Mouse (Mus musculus): Measurements from ENCODE around the gene Pan3. TPM values are rescaled to one million over a fixed set of nuclear protein-coding genes. Genes with fewer than 3 reads are reported as not detected.

Gene Pan3
- total RNA-seq, 1 experiment from 2014 or later: 387 TPM

- ATAC-seq (replicated peaks in 1 of 2; ENCODE audit: insufficient read depth in 1 of 2, low FRiP score in 2 of 2, low TSS enrichment in 1 of 2, low read depth in 1 of 2, poor library complexity in 2 of 2, severe bottlenecking in 2 of 2): no peak
Measured at GRCm38 (mm10) chr5:147423612-147424011, 6.3 kb upstream of the Pan3 start.

- ATAC-seq (replicated peaks in 1 of 2; ENCODE audit: insufficient read depth in 1 of 2, low FRiP score in 2 of 2, low TSS enrichment in 1 of 2, low read depth in 1 of 2, poor library complexity in 2 of 2, severe bottlenecking in 2 of 2): peak; percentile 76 to 79
Measured at GRCm38 (mm10) chr5:147426048-147426805, 3.7 kb upstream of the Pan3 start.

GRCm38 (mm10) chr5:147430361-147430935 lies 487 bp downstream of the Pan3 start:
- no peak for ATAC-seq (replicated peaks in 1 of 2; ENCODE audit: insufficient read depth in 1 of 2, low FRiP score in 2 of 2, low TSS enrichment in 1 of 2, low read depth in 1 of 2, poor library complexity in 2 of 2, severe bottlenecking in 2 of 2)

- peak; percentile 25 to 52 for ATAC-seq (replicated peaks in 1 of 2; ENCODE audit: insufficient read depth in 1 of 2, low FRiP score in 2 of 2, low TSS enrichment in 1 of 2, low read depth in 1 of 2, poor library complexity in 2 of 2, severe bottlenecking in 2 of 2)
Measured at GRCm38 (mm10) chr5:147430936-147431839, 1.2 kb downstream of the Pan3 start.

DNA sequence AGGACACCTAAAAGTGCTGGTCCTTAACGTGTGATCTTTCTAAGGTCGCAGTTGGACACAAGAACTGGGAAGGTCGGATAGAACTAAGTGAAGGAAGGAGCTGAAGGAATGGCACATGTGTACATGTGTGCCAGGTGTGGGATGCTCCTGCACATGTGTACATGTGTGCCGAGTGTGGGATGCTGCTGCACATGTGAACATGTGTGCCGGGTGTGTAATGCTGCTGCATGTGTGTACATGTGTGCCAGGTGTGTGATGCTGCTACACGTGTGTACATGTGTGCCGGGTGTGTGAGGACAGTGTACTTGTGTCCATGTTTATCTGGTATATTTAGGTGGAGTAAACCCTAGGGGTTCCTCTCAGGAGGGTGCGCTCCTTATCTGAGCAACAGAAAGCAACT lies 3.0 kb downstream of the Pan3 start:
- ATAC-seq (replicated peaks in 1 of 2; ENCODE audit: insufficient read depth in 1 of 2, low FRiP score in 2 of 2, low TSS enrichment in 1 of 2, low read depth in 1 of 2, poor library complexity in 2 of 2, severe bottlenecking in 2 of 2): no peak

DNA sequence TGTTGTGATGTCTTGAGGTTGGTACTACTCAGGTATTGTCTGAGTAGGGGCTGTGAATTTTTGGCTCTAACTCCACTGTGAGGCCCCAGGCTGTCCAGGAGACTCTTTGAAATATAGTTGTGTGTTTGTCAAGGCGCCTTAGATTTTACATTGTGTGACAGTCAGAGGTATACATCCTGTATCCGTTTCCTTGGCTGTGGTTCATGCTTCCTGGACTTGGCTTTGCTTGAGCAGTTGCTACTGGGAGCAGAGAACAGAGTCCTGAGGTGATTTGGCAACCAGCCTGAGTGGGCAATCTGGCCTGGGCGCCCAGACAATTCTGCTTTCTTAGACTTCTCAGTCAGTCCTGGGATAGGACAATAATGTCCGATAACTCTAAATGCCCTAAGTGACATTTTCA lies 5.3 kb downstream of the Pan3 start:
- peak; percentile 36 to 50; a peak in 3 of 4 replicates for ATAC-seq (replicated peaks in 1 of 2; ENCODE audit: insufficient read depth in 1 of 2, low FRiP score in 2 of 2, low TSS enrichment in 1 of 2, low read depth in 1 of 2, poor library complexity in 2 of 2, severe bottlenecking in 2 of 2)

GRCm38 (mm10) chr5:147435751-147436150 lies 5.8 kb downstream of the Pan3 start:
- ATAC-seq (replicated peaks in 1 of 2; ENCODE audit: insufficient read depth in 1 of 2, low FRiP score in 2 of 2, low TSS enrichment in 1 of 2, low read depth in 1 of 2, poor library complexity in 2 of 2, severe bottlenecking in 2 of 2): no peak

DNA sequence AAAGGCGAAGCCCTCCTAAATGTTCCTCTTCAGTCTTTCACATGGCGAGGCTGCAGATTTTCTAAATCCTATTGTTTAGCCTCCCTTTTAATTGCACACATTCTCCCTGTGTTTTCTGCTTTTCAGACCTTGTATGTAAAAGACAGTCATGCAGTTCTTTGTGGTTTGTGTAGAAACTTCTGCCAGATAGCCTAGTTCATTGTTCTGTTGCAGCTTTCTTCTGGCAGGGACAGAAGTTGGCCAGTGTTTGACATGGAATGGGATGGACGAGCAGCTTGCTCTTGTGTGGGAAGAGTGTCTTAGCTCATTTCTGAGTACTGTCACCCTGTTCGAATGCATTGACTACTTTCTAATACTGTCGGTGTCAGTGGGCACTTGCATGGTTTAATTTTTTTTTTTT lies 6.5 kb downstream of the Pan3 start:
- ATAC-seq (replicated peaks in 1 of 2; ENCODE audit: insufficient read depth in 1 of 2, low FRiP score in 2 of 2, low TSS enrichment in 1 of 2, low read depth in 1 of 2, poor library complexity in 2 of 2, severe bottlenecking in 2 of 2): no peak

- ATAC-seq (replicated peaks in 1 of 2; ENCODE audit: insufficient read depth in 1 of 2, low FRiP score in 2 of 2, low TSS enrichment in 1 of 2, low read depth in 1 of 2, poor library complexity in 2 of 2, severe bottlenecking in 2 of 2): no peak
Measured at GRCm38 (mm10) chr5:147440996-147441507, 11.1 kb downstream of the Pan3 start.

- ATAC-seq (replicated peaks in 1 of 2; ENCODE audit: insufficient read depth in 1 of 2, low FRiP score in 2 of 2, low TSS enrichment in 1 of 2, low read depth in 1 of 2, poor library complexity in 2 of 2, severe bottlenecking in 2 of 2): peak in 1 of 2 experiments; percentile 30; a peak in 1 of 4 replicates
Measured at GRCm38 (mm10) chr5:147441979-147442378, 12.0 kb downstream of the Pan3 start.

DNA sequence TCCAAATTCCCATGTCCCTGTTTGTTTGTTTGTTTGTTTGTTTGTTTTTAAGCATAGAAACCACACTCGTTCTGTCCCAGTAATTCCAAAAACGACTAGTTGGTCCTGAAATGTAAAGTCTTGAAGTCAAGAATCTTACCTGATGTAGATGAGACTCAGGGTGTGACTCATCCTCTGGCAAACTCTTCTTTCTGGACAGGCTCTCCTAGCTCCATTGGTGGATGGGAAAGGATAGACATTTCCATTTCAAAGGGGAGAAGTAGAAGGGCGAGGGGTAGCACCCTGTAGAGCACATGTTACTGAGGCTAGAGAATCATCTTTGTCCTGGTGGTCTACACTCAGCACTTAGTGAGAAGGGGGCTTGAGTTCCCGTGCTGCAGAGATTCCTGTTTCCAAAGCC lies 12.8 kb downstream of the Pan3 start:
- ATAC-seq (replicated peaks in 1 of 2; ENCODE audit: insufficient read depth in 1 of 2, low FRiP score in 2 of 2, low TSS enrichment in 1 of 2, low read depth in 1 of 2, poor library complexity in 2 of 2, severe bottlenecking in 2 of 2): no peak

DNA sequence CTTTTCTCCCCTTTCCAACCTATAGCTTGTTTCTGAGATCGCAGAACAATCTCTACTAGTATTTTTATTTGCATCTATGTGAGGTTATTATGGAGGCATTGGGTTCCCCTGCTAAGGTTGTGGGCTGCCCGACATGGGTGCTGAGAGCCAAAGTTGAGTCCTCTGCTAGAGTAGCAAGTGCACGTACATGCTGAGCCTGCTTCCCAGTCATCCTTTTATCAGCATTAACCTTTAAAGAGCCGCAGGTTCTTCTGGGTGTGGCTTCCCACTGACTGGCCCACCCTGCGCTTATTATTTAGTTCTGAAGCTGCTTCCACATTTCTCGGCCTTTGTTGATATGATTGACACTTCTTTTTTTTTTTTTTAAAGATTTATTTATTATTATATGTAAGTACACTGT lies 14.3 kb downstream of the Pan3 start:
- ATAC-seq (replicated peaks in 1 of 2; ENCODE audit: insufficient read depth in 1 of 2, low FRiP score in 2 of 2, low TSS enrichment in 1 of 2, low read depth in 1 of 2, poor library complexity in 2 of 2, severe bottlenecking in 2 of 2): no peak

- no peak for ATAC-seq (replicated peaks in 1 of 2; ENCODE audit: insufficient read depth in 1 of 2, low FRiP score in 2 of 2, low TSS enrichment in 1 of 2, low read depth in 1 of 2, poor library complexity in 2 of 2, severe bottlenecking in 2 of 2)
Measured at GRCm38 (mm10) chr5:147444757-147445156, 14.8 kb downstream of the Pan3 start.

GRCm38 (mm10) chr5:147445252-147445651 lies 15.3 kb downstream of the Pan3 start:
- ATAC-seq (replicated peaks in 1 of 2; ENCODE audit: insufficient read depth in 1 of 2, low FRiP score in 2 of 2, low TSS enrichment in 1 of 2, low read depth in 1 of 2, poor library complexity in 2 of 2, severe bottlenecking in 2 of 2): no peak

- no peak for ATAC-seq (replicated peaks in 1 of 2; ENCODE audit: insufficient read depth in 1 of 2, low FRiP score in 2 of 2, low TSS enrichment in 1 of 2, low read depth in 1 of 2, poor library complexity in 2 of 2, severe bottlenecking in 2 of 2)
Measured at GRCm38 (mm10) chr5:147448526-147448925, 18.6 kb downstream of the Pan3 start.

GRCm38 (mm10) chr5:147448933-147449332 lies 19.0 kb downstream of the Pan3 start:
- no peak; a peak in 1 of 4 replicates for ATAC-seq (replicated peaks in 1 of 2; ENCODE audit: insufficient read depth in 1 of 2, low FRiP score in 2 of 2, low TSS enrichment in 1 of 2, low read depth in 1 of 2, poor library complexity in 2 of 2, severe bottlenecking in 2 of 2)

GRCm38 (mm10) chr5:147456491-147456890 lies 26.5 kb downstream of the Pan3 start:
- no peak for ATAC-seq (replicated peaks in 1 of 2; ENCODE audit: insufficient read depth in 1 of 2, low FRiP score in 2 of 2, low TSS enrichment in 1 of 2, low read depth in 1 of 2, poor library complexity in 2 of 2, severe bottlenecking in 2 of 2)

Data from hematopoietic stem cell, adult 5-6 weeks (primary cell).